Mouse (Mus musculus) heart, postnatal 0 days (tissue): ENCODE data around the gene Vim. TPM values are rescaled to one million over a fixed set of nuclear protein-coding genes. Genes with fewer than 3 reads are reported as not detected.

Experiments used
- ATAC-seq: fragments of 200-750 bp; cut with Nextera tagmentation; 2 replicates; pipeline ENCODE4 v1.8.0; 2017; ENCODE audit warnings: low read depth, moderate number of reproducible peaks, moderate library complexity; ENCODE audit not compliant: insufficient read depth
- DNase-seq: peaks from one replicate; pipeline ENCODE4 v3.0.0-alpha.2; 2016; ENCODE audit warnings: low spot score
- H3K27ac ChIP-seq: fragments of 300-500 bp; sonication (generic); 2 replicates; pipeline ENCODE4 v1.5.1; 2014; ENCODE audit warnings: low read depth, mild to moderate bottlenecking
- H3K27me3 ChIP-seq: fragments of 300-500 bp; sonication (generic); 2 replicates; pipeline ENCODE4 v1.6.1; 2014; ENCODE audit warnings: low read length, mixed read lengths; ENCODE audit not compliant: control insufficient read depth, insufficient read depth
- H3K36me3 ChIP-seq: fragments of 300-500 bp; sonication (generic); replicated peaks from 2 replicates; pipeline ENCODE4 v1.6.1; 2014; ENCODE audit warnings: low read length, mixed read lengths; ENCODE audit not compliant: control insufficient read depth, insufficient read depth
- H3K4me1 ChIP-seq: fragments of 300-500 bp; sonication (generic); 2 replicates; pipeline ENCODE4 v1.6.1; 2014; ENCODE audit warnings: antibody characterized with exemption; ENCODE audit not compliant: control insufficient read depth, insufficient read depth
- H3K4me2 ChIP-seq: fragments of 300-500 bp; sonication (generic); 2 replicates; pipeline ENCODE4 v1.6.1; 2014; ENCODE audit warnings: low read depth, mild to moderate bottlenecking, low read length, moderate library complexity
- H3K4me3 ChIP-seq: fragments of 300-500 bp; sonication (generic); 2 replicates; pipeline ENCODE4 v1.5.1; 2014; ENCODE audit warnings: low read depth, low read length
- H3K9ac ChIP-seq: fragments of 300-500 bp; sonication (generic); replicated peaks from 2 replicates; pipeline ENCODE4 v1.6.1; 2014; ENCODE audit warnings: low read depth, low read length, mixed read lengths
- H3K9me3 ChIP-seq: fragments of 300-500 bp; sonication (generic); replicated peaks from 2 replicates; pipeline ENCODE4 v1.6.1; 2016; ENCODE audit warnings: low read length; ENCODE audit not compliant: control insufficient read depth
- CTCF ChIP-seq: IDR thresholded peaks from 2 replicates; pipeline ENCODE4 v1.5.1; 2016; ENCODE audit warnings: antibody characterized with exemption, control low read depth, low read depth
- EP300 ChIP-seq: IDR thresholded peaks from 2 replicates; pipeline ENCODE4 v1.6.1; 2016; ENCODE audit warnings: antibody characterized with exemption, low read depth
- WGBS: fragments of 180-500 bp; shearing (Covaris S2); extraction: QIAGEN DNeasy Blood & Tissue Kit; methylation state at CpG from one replicate; pipeline ENCODE4 v1.1.7; 2014; 5-methylcytosine and 5-hydroxymethylcytosine counted together
- polyA plus RNA-seq: library from polyadenylated mRNA; unstranded; fragments of >200 nt; fragmentation: Nextera tagmentation; extraction: Ambion mirVana; gene quantifications from 2 replicates; pipeline ENCODE4 v1.2.1, GENCODE M21; 2015
- total RNA-seq: library from RNA; depleted of rRNA; stranded (reverse); fragments of >200 nt; gene quantifications from 2 replicates; pipeline ENCODE4 v1.2.3, GENCODE M21; 2014; ENCODE audit warnings: low replicate concordance

Vim gene
- total and polyA plus RNA-seq, 2 experiments from 2014 or later: 707 to 2,529 TPM

- Histone ChIP-seq H3K4me1 (peaks cover 14% of the 10 kb centered on the region), H3K4me2 (peak overlapping the region; percentile 63), H3K9me3 (no peaks in the 10 kb centered on the region), H3K9ac (peak overlapping the region; percentile 81), H3K27ac (peak overlapping the region; percentile 97), H3K27me3 (no peaks in the 10 kb centered on the region), H3K4me3 (peak overlapping the region; percentile 67), H3K36me3 (peaks cover 34% of the 10 kb centered on the region)
- peak; percentile 79 for DNase-seq
- no peak for ATAC-seq
- TF ChIP-seq CTCF (peak; percentile 61), EP300 (no peak)
- WGBS: under 1% methylated on average over 13 of the region's 13 CpGs
These were observed 1.6 kb downstream of the Vim start for GRCm38 (mm10) chr2:13575287-13575801.

GRCm38 (mm10) chr2:13575926-13576325 is 2.2 kb downstream of the Vim start:
- peak; percentile 70 for DNase-seq
- ATAC-seq: no peak
- 6% methylated on average over 6 of the region's 6 CpGs for WGBS

DNA sequence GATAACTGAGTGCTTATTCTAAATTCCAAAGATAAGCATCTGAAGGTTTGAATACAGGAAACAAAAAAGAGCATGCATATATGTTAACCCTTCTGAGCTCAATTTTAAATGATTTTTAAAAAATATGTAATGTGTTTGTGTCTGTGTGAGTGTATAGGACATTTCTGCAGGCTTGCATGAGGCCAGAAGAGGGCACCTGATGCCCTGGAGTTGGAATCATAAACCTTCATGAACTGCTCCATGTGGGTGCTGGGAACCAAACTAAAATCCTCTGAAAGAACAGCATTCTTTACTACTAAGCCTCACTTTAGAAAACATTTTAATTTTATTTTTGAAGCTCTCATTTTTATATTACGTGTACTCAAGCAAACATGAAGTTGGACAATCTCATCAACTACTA is 3.7 kb downstream of the Vim start:
- peaks cover 12% of the 10 kb centered on the region for H3K4me1 ChIP-seq
- peak overlapping the region; percentile 48 for H3K4me2 ChIP-seq
- H3K36me3 ChIP-seq: peaks cover 54% of the 10 kb centered on the region
- H3K9me3 ChIP-seq: no peaks in the 10 kb centered on the region
- H3K9ac ChIP-seq: no peak overlapping the region
- no peak overlapping the region for H3K27ac ChIP-seq
- DNase-seq (no peak), ATAC-seq (no peak)
- peak overlapping the region; percentile 36 for H3K4me3 ChIP-seq
- no peaks in the 10 kb centered on the region for H3K27me3 ChIP-seq
- TF ChIP-seq CTCF (peak; percentile 13; the same call in 1 of the 2 replicates), EP300 (no peak)
- 75% methylated on average over 1 of the region's 1 CpGs for WGBS

More at GRCm38 (mm10) chr2:13575926-13576325, 2.2 kb downstream of the Vim start:
- peak overlapping the region; percentile 81 for H3K9ac ChIP-seq
- no peaks in the 10 kb centered on the region for H3K9me3 ChIP-seq
- no peaks in the 10 kb centered on the region for H3K27me3 ChIP-seq
- H3K36me3 ChIP-seq: peaks cover 40% of the 10 kb centered on the region
- peak overlapping the region; percentile 67 for H3K4me3 ChIP-seq
- H3K4me1 ChIP-seq: peaks cover 14% of the 10 kb centered on the region
- peak overlapping the region; percentile 63 for H3K4me2 ChIP-seq
- peak overlapping the region; percentile 97 for H3K27ac ChIP-seq
- TF ChIP-seq CTCF: no peak
- TF ChIP-seq EP300: no peak

DNA sequence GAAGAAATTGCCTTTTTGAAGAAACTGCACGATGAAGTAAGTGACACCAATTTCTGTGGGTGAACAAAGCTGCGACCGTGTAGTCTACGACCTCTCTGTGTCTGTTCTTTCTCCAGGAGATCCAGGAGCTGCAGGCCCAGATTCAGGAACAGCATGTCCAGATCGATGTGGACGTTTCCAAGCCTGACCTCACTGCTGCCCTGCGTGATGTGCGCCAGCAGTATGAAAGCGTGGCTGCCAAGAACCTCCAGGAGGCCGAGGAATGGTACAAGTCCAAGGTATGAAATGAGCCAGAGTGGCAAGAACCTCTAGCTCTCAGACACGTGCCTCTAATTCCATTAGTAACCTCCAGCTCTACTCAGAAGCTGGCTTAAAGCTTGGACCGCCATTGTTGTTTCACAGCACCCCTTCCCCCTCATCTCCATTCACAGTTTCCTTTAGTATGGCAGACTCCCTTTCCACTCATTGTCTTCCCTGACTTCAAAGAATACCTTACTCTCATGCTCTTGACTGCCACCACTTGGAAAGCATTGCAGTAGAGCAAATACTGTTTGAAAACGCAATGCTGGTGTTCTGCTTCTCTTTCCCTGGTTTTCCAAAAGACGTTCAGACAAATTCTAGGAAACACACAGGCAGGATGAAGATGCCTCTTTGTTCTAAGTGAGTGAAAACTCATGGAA is 4.9 kb downstream of the Vim start:
- Histone ChIP-seq H3K27me3 (no peaks in the 10 kb centered on the region), H3K4me2 (peak overlapping the region; percentile 39), H3K4me1 (peaks cover 4% of the 10 kb centered on the region; the same call in 1 of the 2 replicates), H3K9me3 (no peaks in the 10 kb centered on the region), H3K9ac (no peak overlapping the region), H3K36me3 (peaks cover 62% of the 10 kb centered on the region), H3K4me3 (peak overlapping the region; percentile 15), H3K27ac (peak overlapping the region; percentile 3; the same call in 1 of the 2 replicates)
- TF ChIP-seq EP300 (no peak), CTCF (no peak; the same call in 1 of the 2 replicates)
- WGBS: 68% methylated on average over 14 of the region's 14 CpGs
- ATAC-seq (no peak), DNase-seq (no peak)

DNA sequence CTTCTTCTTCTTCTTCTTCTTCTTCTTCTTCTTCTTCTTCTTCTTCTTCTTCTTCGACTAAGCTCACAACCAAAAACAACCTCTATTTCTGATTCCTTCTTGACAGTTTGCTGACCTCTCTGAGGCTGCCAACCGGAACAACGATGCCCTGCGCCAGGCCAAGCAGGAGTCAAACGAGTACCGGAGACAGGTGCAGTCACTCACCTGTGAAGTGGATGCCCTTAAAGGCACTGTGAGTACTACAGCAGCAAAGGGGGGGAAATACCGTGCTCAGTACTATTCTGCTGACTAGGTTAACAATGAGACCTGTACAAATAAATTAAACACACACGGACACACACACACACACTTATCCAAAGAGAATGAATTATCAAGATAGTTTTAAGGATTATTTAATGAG is 5.6 kb downstream of the Vim start:
- Histone ChIP-seq H3K4me3 (peak overlapping the region; percentile 7; the same call in 1 of the 2 replicates), H3K9me3 (no peaks in the 10 kb centered on the region), H3K4me1 (peaks cover 4% of the 10 kb centered on the region; the same call in 1 of the 2 replicates), H3K27me3 (no peaks in the 10 kb centered on the region), H3K27ac (no peak overlapping the region), H3K9ac (no peak overlapping the region), H3K36me3 (peaks cover 62% of the 10 kb centered on the region), H3K4me2 (peak overlapping the region; percentile 48)
- TF ChIP-seq EP300: no peak
- TF ChIP-seq CTCF: no peak
- no peak for ATAC-seq
- DNase-seq: no peak
- WGBS: 82% methylated on average over 8 of the region's 8 CpGs
